Mouse (Mus musculus) forebrain, embryonic 12.5 days (tissue): Measurements from ENCODE around the gene Art3. TPM values are rescaled to one million over a fixed set of nuclear protein-coding genes. Genes with fewer than 3 reads are reported as not detected.

Source experiments
- ATAC-seq: fragments of 200-750 bp; cut with Nextera tagmentation; 2 replicates; pipeline ENCODE4 v1.8.0; 2017; ENCODE audit warnings: moderate TSS enrichment; ENCODE audit not compliant: low FRiP score
- H3K27ac ChIP-seq: fragments of 300-500 bp; sonication (generic); 2 replicates; pipeline ENCODE4 v1.5.1; 2016; ENCODE audit warnings: mild to moderate bottlenecking
- H3K27me3 ChIP-seq: fragments of 300-500 bp; sonication (generic); 2 replicates; pipeline ENCODE4 v1.6.1; 2016; ENCODE audit warnings: mild to moderate bottlenecking
- H3K36me3 ChIP-seq: fragments of 300-500 bp; sonication (generic); replicated peaks from 2 replicates; pipeline ENCODE4 v1.6.1; 2016; ENCODE audit warnings: mild to moderate bottlenecking
- H3K4me1 ChIP-seq: fragments of 300-500 bp; sonication (generic); 2 replicates; pipeline ENCODE4 v1.6.1; 2016
- H3K4me2 ChIP-seq: fragments of 300-500 bp; sonication (generic); 2 replicates; pipeline ENCODE4 v1.6.1; 2016; ENCODE audit warnings: mild to moderate bottlenecking, moderate library complexity
- H3K4me3 ChIP-seq: fragments of 300-500 bp; sonication (generic); replicated peaks from 2 replicates; pipeline ENCODE4 v1.5.1; 2016; ENCODE audit warnings: mild to moderate bottlenecking
- H3K9ac ChIP-seq: fragments of 300-500 bp; sonication (generic); 2 replicates; pipeline ENCODE4 v1.6.1; 2016; ENCODE audit warnings: mild to moderate bottlenecking
- H3K9me3 ChIP-seq: fragments of 300-500 bp; sonication (generic); 2 replicates; pipeline ENCODE4 v1.6.1; 2016
- WGBS: fragments of 180-500 bp; shearing (Covaris S2); methylation state at CpG from one replicate; pipeline ENCODE4 v1.1.7; 2016; 5-methylcytosine and 5-hydroxymethylcytosine counted together
- polyA plus RNA-seq: library from polyadenylated mRNA; unstranded; fragments of >200 nt; fragmentation: Nextera tagmentation; extraction: Ambion mirVana; gene quantifications from 2 replicates; pipeline ENCODE4 v1.2.1, GENCODE M21; 2016

Gene Art3
- polyA plus RNA-seq, 1 experiment from 2014 or later, result 0.79 TPM

GRCm38 (mm10) chr5:92409361-92410155 is 77.9 kb downstream of the Art3 start:
- Histone ChIP-seq H3K9me3 (no peaks in the 10 kb centered on the region), H3K36me3 (peaks cover 10% of the 10 kb centered on the region), H3K9ac (no peak overlapping the region), H3K4me3 (no peak overlapping the region), H3K4me2 (no peak overlapping the region), H3K4me1 (peaks cover 2% of the 10 kb centered on the region; the same call in 1 of the 2 replicates), H3K27ac (no peak overlapping the region), H3K27me3 (no peaks in the 10 kb centered on the region)
- WGBS, result 81% methylated on average over 9 of the region's 9 CpGs
- ATAC-seq, result no peak

GRCm38 (mm10) chr5:92410486-92410885 is 78.9 kb downstream of the Art3 start:
- H3K4me1 ChIP-seq, result no peaks in the 10 kb centered on the region
- 90% methylated on average over 5 of the region's 5 CpGs for WGBS
- no peak for ATAC-seq
- no peak overlapping the region for H3K4me2 ChIP-seq
- H3K9me3 ChIP-seq, result no peaks in the 10 kb centered on the region
- peaks cover 17% of the 10 kb centered on the region for H3K36me3 ChIP-seq
- H3K27ac ChIP-seq, result no peak overlapping the region
- no peak overlapping the region for H3K4me3 ChIP-seq
- no peaks in the 10 kb centered on the region for H3K27me3 ChIP-seq
- H3K9ac ChIP-seq, result no peak overlapping the region

- no peak overlapping the region for H3K27ac ChIP-seq
- H3K9me3 ChIP-seq, result no peaks in the 10 kb centered on the region
- H3K9ac ChIP-seq, result no peak overlapping the region
- no peak overlapping the region for H3K4me2 ChIP-seq
- H3K4me3 ChIP-seq, result no peak overlapping the region
- no peak for ATAC-seq
- 72% methylated on average over 7 of the region's 7 CpGs for WGBS
- H3K27me3 ChIP-seq, result no peaks in the 10 kb centered on the region
- H3K4me1 ChIP-seq, result no peaks in the 10 kb centered on the region
- H3K36me3 ChIP-seq, result peaks cover 23% of the 10 kb centered on the region
These were observed 80.0 kb downstream of the Art3 start for GRCm38 (mm10) chr5:92411461-92412140.

GRCm38 (mm10) chr5:92413271-92413981 is 81.8 kb downstream of the Art3 start:
- H3K4me2 ChIP-seq, result no peak overlapping the region
- peaks cover 39% of the 10 kb centered on the region for H3K36me3 ChIP-seq
- no peaks in the 10 kb centered on the region for H3K27me3 ChIP-seq
- 89% methylated on average over 11 of the region's 11 CpGs for WGBS
- no peak overlapping the region for H3K4me3 ChIP-seq
- ATAC-seq, result no peak
- no peaks in the 10 kb centered on the region for H3K9me3 ChIP-seq
- H3K27ac ChIP-seq, result no peak overlapping the region
- H3K4me1 ChIP-seq, result no peaks in the 10 kb centered on the region
- no peak overlapping the region for H3K9ac ChIP-seq

GRCm38 (mm10) chr5:92413982-92414375 is 82.4 kb downstream of the Art3 start:
- Histone ChIP-seq H3K27ac (no peak overlapping the region), H3K4me1 (no peaks in the 10 kb centered on the region), H3K27me3 (no peaks in the 10 kb centered on the region), H3K9me3 (no peaks in the 10 kb centered on the region), H3K4me3 (no peak overlapping the region), H3K9ac (no peak overlapping the region), H3K4me2 (no peak overlapping the region), H3K36me3 (peaks cover 42% of the 10 kb centered on the region)
- 85% methylated on average over 8 of the region's 8 CpGs for WGBS
- no peak for ATAC-seq

GRCm38 (mm10) chr5:92424126-92424525 is 92.5 kb downstream of the Art3 start:
- Histone ChIP-seq H3K4me2 (no peak overlapping the region), H3K9ac (no peak overlapping the region), H3K4me1 (no peaks in the 10 kb centered on the region), H3K27ac (no peak overlapping the region), H3K36me3 (peaks cover 86% of the 10 kb centered on the region), H3K4me3 (no peak overlapping the region), H3K9me3 (no peaks in the 10 kb centered on the region), H3K27me3 (no peaks in the 10 kb centered on the region)
- ATAC-seq, result no peak
- WGBS, result 97% methylated on average over 11 of the region's 11 CpGs

GRCm38 (mm10) chr5:92430723-92431122 is 99.1 kb downstream of the Art3 start:
- Histone ChIP-seq H3K36me3 (peaks cover 33% of the 10 kb centered on the region), H3K9ac (no peak overlapping the region), H3K27ac (no peak overlapping the region), H3K4me2 (no peak overlapping the region), H3K4me1 (peaks cover 14% of the 10 kb centered on the region), H3K9me3 (no peaks in the 10 kb centered on the region), H3K27me3 (no peaks in the 10 kb centered on the region), H3K4me3 (no peak overlapping the region)
- 88% methylated on average over 5 of the region's 5 CpGs for whole genome bisulfite sequencing
- ATAC-seq, result no peak

- no peaks in the 10 kb centered on the region for H3K9me3 ChIP-seq
- H3K9ac ChIP-seq, result no peak overlapping the region
- 78% methylated on average over 7 of the region's 7 CpGs for WGBS
- no peak for ATAC-seq
- no peak overlapping the region for H3K4me2 ChIP-seq
- H3K4me3 ChIP-seq, result no peak overlapping the region
- H3K4me1 ChIP-seq, result peaks cover 14% of the 10 kb centered on the region
- H3K27ac ChIP-seq, result no peak overlapping the region
- H3K27me3 ChIP-seq, result no peaks in the 10 kb centered on the region
- H3K36me3 ChIP-seq, result peaks cover 29% of the 10 kb centered on the region
These were observed 100.0 kb downstream of the Art3 start for GRCm38 (mm10) chr5:92431611-92432010.

- Histone ChIP-seq H3K4me2 (peak overlapping the region; percentile 82), H3K36me3 (peaks cover 5% of the 10 kb centered on the region), H3K9me3 (no peaks in the 10 kb centered on the region), H3K4me1 (peaks cover 14% of the 10 kb centered on the region), H3K9ac (peak overlapping the region; percentile 92), H3K27ac (no peak overlapping the region), H3K27me3 (no peaks in the 10 kb centered on the region), H3K4me3 (peak overlapping the region; percentile 80)
- 1% methylated on average over 12 of the region's 12 CpGs for WGBS
- ATAC-seq, result no peak
These were observed 102.4 kb downstream of the Art3 start for GRCm38 (mm10) chr5:92434070-92434469.

GRCm38 (mm10) chr5:92434571-92434985 is 103.0 kb downstream of the Art3 start:
- Histone ChIP-seq H3K9ac (peak overlapping the region; percentile 92), H3K27ac (peak overlapping the region; percentile 84), H3K27me3 (no peaks in the 10 kb centered on the region), H3K9me3 (no peaks in the 10 kb centered on the region), H3K4me1 (peaks cover 14% of the 10 kb centered on the region), H3K4me2 (peak overlapping the region; percentile 82), H3K36me3 (no peaks in the 10 kb centered on the region; the same call in 1 of the 2 replicates), H3K4me3 (peak overlapping the region; percentile 80)
- 2% methylated on average over 20 of the region's 39 CpGs for WGBS
- ATAC-seq, result peak; percentile 77

- peak within 1 kb of the TSS; percentile 92 for H3K9ac ChIP-seq
- no peaks in the 10 kb centered on the region; the same call in 1 of the 2 replicates for H3K36me3 ChIP-seq
- peak within 1 kb of the TSS; percentile 82 for H3K4me2 ChIP-seq
- peak within 1 kb of the TSS; percentile 80 for H3K4me3 ChIP-seq
- H3K4me1 ChIP-seq, result peaks cover 14% of the 10 kb centered on the region
- under 1% methylated on average over 34 of the region's 34 CpGs for whole genome bisulfite sequencing
- peak; percentile 99 for ATAC-seq
- peak within 1 kb of the TSS; percentile 84 for H3K27ac ChIP-seq
- no peaks in the 10 kb centered on the region for H3K27me3 ChIP-seq
- H3K9me3 ChIP-seq, result no peaks in the 10 kb centered on the region
These were observed 103.5 kb downstream of the Art3 start, which contains the start of gene Nup54 for GRCm38 (mm10) chr5:92435025-92435584. Gene Nup54, minus strand, starts transcription at chr5:92435219.

GRCm38 (mm10) chr5:92438540-92438939 is 106.9 kb downstream of the Art3 start:
- H3K9me3 ChIP-seq, result no peaks in the 10 kb centered on the region
- no peak overlapping the region for H3K4me3 ChIP-seq
- no peak overlapping the region for H3K9ac ChIP-seq
- ATAC-seq, result no peak
- H3K36me3 ChIP-seq, result peaks cover 4% of the 10 kb centered on the region; the same call in 1 of the 2 replicates
- H3K27ac ChIP-seq, result no peak overlapping the region
- 90% methylated on average over 8 of the region's 8 CpGs for WGBS
- no peak overlapping the region for H3K4me2 ChIP-seq
- H3K27me3 ChIP-seq, result no peaks in the 10 kb centered on the region
- H3K4me1 ChIP-seq, result peaks cover 8% of the 10 kb centered on the region; the same call in 1 of the 2 replicates
